Mouse (Mus musculus) adrenal gland, adult 2 months (tissue): ENCODE measurements at regions not wholly inside any gene's neighbourhood (a gene's known extent, or its start where the extent isn't known, plus 50 kb on each side); places are given as distances from the start of the nearest gene placed in this dataset.

Experiments
- DNase-seq: peaks from one replicate; pipeline ENCODE4 v3.0.0; 2021

- DNase-seq = no peak
Measured at GRCm38 (mm10) chr15:102776218-102776850, 54.4 kb upstream of the Calcoco1 start.

GRCm38 (mm10) chr15:102780626-102781025 is 58.6 kb upstream of the Calcoco1 start:
- no peak for DNase-seq

- DNase-seq = no peak
Measured at GRCm38 (mm10) chr15:102782988-102783799, 61.2 kb upstream of the Calcoco1 start.

DNA sequence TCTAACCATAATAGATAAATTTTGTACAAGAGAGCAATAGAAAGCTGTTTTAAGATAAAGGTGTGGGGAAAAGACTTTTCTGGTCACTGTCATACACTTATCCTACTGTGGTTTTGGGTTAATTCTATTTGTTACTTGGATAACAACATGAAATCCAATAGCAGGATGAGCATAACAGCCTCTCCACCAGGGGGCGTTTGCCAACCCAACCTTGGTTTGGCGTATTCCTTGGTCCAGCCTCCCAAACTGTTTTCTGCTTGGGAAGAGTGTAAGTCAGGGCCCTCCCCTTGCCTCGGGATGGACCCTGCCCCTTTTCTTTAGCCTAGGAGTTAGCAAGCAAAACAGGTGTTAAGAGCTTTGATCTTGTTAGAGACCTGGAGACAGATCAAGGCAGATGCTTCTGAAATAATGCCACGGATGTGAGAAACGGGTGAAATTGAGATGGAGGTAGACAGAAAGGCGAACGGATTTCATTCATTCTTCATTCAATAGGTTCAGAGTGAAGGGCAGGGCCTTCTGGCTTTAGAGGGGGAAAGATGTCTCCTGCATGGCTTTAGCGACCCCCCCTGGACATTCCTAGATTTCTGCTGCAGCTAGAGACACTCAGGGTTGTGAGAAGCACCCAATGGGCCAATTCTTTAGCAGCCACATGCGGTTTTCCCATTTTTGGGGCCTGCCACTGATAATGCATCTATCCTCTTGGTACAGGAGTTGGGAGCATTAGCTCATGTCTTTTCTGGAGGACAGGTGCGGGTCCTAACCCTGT is 63.3 kb upstream of the Calcoco1 start:
- peak; percentile 60 for DNase-seq

DNA sequence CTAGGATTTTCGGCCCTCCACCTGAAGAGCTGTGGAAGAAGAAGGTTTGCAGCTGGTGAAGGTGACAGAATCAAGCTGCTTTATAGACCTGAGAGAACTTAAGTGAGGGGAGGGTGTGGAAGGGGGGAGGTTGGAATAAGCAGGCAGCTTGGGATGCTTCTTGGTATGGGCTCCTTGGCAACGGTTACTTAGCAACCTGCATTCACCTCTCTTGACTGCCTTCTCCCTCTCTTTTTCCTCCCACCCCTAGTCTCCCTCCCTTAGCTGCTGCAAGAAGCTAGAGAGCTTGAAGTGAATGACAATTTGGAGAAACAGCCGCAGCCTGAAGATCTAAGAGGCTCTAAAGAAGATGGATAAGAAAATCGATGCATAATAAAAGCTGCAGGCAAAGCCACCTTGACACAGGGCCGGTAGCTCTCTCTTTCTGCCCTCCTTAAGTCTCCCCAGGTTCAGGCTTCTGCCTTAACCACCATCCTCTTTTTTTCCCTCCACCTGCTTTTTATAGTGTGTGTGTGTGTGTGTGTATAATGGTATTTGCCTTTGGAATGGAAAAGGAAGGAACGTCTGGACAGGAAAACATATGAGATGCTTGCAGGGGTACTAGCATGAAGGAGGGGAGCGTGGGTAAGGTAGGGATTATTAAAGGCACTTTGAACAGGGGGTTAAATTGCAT is 67.0 kb upstream of the Calcoco1 start:
- no peak for DNase-seq

GRCm38 (mm10) chr15:102797020-102797618 is 75.1 kb upstream of the Calcoco1 start:
- DNase-seq = no peak

DNA sequence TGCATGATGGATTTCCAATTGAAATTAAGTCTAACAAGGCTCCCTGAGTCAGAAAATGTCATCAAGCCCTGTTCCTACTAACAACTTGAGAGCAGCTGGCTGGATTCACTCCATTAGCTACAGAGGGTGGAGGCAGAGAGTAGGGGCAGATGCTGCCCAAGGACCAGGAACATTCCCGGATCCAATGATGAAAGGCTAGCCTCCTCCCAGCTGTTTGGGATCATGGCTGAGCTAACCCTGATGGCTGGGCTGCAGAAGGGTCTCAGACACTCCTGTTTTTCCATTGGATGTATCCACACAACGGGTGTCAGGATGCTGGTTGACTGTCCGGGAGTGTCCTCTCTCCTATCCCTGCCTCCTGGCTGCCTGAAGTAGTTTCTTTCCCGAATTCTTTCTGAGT is 78.1 kb upstream of the Calcoco1 start:
- DNase-seq = no peak

DNA sequence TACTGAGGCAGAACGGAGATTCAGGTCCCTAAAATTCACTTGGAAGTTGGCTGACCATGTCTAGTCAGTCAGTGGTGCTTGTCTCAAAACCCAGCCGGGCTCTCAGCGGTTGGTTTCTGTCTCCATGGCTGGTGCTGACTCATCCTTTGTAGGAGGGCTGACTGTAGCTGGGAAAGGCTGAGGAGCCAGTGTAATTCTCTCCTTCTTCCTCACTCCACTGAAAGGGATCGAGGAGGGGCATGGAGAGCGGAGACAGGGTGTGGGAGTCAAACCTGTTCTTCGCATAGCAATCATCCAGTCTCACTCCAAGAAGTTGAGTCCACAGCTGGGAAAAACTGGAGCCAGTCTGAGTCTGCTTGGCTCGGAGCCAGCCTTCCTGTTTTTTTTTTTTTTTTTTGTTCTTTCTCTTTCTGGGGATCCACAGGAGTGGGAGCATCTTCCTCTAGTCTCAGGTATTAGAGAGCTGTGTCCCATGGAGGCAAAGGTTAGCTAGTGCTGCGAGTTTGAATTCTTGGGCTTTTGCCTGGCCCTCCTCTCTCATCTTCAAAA is 80.4 kb upstream of the Calcoco1 start:
- DNase-seq = peak; percentile 61

- DNase-seq = peak; percentile 10
Measured at GRCm38 (mm10) chr15:102807353-102807752, 85.4 kb upstream of the Calcoco1 start.

DNA sequence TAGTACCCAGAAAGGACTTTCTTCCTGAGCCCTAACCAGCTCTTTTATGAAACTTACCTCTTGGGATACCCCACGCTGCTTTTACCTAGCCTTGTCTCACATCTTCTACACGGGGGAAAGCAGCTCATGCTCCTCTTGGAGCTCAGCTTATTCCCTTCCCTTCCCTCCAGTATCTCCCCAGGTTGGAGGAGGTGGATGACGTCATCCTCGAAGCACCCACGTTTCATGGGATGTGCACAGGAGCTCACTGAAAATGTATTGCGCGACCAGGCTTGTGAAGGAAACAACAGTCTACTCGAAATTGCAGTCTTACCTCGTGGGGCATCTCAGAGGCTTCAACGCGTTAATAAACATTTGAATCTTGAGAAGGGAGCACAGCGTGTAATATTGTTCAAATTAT is 97.2 kb upstream of the Calcoco1 start:
- no peak for DNase-seq

GRCm38 (mm10) chr15:102839688-102840087 is 81.2 kb upstream of the Hoxc13 start:
- peak; percentile 34 for DNase-seq

DNA sequence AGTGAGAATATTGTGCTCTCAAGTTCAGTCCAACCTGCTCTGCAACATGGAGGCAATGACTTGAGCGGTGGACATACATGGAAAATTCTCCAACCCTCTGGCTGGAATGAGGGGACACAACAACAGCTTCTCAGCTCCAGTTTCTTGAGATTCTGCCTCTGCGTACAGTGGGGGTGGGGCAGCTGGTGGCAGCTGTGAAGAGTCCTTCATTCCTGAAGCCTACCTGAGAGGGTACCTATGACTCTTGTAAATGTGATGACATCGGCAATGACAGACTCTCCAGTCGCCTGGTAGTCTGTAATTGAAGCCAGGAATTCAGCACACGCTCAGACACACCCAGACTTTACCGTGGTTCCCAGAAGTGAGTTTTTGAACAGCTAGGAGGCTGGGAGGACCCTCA is 58.5 kb upstream of the Hoxc13 start:
- no peak for DNase-seq

DNA sequence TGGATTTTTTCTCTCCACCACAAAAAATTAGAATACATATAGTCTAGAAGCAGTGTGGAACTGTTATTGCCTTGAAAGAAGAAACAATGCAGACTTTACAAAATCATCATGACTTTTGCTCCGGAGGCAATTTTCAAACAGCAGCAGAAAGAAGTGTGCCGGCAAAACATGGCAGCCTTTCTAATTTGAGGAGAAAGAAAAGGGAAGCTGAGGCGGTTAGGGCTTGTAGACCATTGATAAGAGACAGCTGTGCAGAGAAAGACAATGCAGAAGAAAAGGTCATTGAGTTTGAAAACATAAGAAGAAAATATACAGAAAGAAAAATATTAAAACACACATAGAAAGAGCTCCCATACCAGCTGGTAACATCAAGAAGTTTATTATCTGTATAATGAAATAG is 54.1 kb upstream of the Hoxc13 start:
- DNase-seq = no peak
